Mouse (Mus musculus): ENCODE measurements at regions not wholly inside any gene's neighbourhood (a gene's known extent, or its start where the extent isn't known, plus 50 kb on each side); places are given as distances from the start of the nearest gene placed in this dataset.

DNA sequence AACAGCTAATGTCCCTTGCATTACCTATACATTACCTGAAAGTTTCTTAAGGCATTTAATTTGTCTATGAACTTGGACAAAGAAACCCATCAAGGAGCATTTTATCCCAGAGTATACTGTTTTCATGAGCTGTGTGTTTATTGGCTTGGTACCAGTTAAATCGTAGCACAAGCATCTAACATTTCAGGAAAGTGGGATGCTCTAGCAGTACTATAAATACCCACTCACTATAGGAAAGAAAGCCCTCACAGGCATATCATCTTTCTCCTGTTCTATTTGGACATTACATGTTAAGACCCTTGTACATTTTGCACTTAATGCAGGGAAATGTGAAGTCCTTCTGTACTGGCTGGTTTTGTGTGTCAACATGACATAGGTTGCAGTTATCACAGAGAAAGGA lies 163.9 kb downstream of the Ptprc start:
- no peak for DNase-seq (ENCODE audit: low spot score in 2 of 2)

DNA sequence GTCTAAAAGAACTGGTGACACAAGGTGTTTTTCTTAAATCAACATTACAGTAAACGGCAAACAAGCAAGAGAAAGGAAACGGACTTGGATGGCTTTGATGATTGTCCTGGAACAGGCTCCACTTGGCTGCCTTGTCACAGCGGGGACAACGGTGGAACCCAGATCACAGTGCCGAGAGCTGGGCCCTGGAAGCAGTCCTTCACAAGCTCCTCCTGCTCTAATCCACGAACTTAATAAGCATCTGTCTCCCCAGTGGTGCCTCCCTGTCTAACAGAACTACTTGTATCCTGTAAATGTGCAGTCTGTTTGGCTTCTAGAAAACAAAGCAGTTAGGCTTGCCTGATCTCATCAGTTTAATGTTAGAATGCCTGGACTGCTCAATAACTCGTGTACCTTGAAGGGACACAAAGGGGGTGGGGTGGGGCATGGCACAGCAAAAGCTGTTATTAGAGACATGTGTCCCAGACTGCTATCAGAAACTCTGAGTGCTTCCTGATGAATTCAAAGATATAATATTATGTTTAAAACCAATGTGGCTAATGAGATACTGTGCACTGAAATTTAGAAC lies 164.5 kb downstream of the Ptprc start:
- no peak for DNase-seq (ENCODE audit: low spot score in 2 of 2)

DNA sequence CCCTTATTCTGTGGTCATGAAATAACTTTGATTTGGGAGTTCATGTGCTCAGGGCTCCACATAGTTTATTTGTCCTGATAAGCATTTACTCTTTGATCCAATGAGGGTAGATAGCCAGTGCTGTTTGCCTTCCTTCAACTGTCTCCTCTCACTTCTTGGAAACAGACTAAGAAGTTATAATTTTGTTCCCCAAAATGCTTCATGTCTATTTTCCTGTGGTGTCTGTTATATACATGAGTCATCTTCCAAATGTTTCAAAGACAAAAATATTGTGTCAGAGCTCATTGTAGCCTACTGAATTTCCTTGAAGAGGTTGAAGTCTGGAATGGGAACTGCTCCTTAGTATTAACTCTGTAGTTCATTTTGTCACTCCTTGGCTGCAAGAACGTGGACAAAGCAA lies 168.7 kb downstream of the Ptprc start:
- no peak for DNase-seq (ENCODE audit: low spot score in 2 of 2)

DNA sequence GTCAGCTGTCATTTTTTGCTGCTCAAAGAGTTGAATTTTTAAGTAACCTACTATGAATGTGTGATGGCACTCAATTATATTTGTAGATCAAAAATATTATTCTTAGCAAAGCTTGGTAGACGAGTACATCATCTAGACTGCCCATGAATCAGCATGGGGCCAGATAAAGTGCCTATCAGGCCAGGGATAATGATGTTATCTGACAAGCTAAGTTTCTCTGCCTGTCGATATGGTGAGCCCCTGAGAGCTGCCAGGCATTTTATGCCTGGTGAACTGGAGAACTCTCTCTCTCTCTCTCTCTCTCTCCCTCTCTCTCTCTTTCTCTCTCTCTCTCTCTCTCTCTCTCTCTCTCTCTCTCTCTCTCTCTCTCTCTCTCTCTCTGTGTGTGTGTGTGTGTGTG lies 171.2 kb downstream of the Ptprc start:
- DNase-seq (ENCODE audit: low spot score in 2 of 2): no peak

DNA sequence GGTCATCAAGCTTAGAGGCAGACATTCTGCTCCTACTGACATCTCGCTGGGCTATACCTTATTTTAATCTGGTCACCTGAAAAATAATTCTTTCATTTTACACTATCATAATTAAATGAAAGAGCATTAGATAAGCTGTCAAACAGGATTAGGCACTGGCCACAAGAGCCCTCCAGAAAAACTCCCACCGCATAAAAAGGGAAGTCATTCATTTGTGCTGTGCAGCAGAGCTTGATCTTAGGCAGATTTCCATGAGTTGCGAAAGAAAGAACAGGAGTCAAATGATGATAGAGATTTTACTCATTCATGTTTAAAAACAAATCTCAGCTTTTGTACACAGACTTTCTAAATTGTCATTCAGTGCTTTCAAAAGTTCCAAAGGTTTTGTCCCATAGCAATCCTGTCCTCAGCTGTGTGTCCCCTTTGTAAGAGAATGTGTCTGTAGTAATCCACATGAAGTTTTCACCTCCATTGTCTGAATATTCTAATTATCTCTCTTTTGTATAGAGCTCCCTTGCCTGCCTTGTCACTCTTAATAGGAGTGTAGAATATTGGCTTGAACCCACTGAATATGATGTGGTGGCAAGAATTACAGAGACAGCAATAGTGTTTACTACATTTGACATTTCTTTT lies 176.1 kb downstream of the Ptprc start:
- DNase-seq (ENCODE audit: low spot score in 2 of 2): no peak

DNA sequence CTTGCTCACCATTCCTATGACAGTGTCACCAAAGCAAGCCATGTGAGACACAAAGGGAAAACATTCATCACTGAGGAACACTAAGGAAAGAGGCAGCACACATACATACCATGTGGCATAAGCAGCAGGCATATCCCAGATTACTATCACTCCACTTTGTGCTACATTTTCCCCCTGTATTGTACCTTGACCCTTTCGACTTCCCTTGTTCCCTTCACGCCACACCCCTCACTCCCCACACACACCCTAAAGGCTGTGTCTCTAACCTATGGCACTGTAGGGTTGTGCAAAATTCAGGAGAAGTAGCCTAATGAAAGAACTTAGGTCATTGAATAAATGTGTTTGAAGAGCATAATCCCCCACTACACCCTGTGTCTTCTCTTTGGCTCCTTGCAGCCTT lies 179.5 kb downstream of the Ptprc start:
- no peak for DNase-seq (ENCODE audit: low spot score in 2 of 2)

DNA sequence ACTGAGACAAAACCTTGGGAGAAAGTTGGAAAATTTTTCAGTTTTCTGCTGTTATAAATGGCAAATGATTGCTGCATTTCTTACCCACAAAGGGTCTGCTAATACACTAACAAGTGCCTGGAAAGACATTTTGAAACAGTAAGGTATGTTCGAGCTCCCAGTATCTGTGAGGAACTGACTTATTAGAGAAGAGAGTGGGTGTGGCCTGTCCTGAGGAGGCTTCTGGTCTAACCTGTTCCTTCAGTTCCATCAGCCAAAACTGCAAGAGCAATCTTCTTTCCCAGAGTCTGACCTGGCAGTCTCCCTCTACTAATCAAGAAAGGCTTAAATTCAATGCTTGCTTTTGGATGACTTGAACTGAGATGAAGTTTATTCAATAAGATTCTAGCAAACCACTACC lies 183.6 kb downstream of the Ptprc start:
- no peak for DNase-seq (ENCODE audit: low spot score in 2 of 2)

DNA sequence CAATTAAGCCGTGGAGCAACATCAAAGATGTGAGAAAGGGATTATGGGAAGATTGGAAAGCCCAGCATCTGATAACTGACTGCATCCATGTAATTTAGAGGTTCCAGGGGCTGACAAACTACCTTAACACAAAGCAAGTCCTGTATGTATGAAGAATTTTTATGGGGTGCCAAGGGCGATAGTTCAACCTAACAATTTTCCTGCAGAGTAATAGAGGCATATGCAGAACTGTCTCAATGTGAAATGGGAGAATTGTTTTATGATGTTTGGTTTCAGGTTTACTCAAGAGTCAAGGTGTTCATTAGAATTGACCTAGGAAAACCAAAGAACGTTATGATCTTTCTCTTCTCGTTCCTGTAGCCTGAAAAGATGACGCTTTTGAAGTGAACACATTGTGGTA lies 184.1 kb downstream of the Ptprc start:
- no peak for DNase-seq (ENCODE audit: low spot score in 2 of 2)

DNA sequence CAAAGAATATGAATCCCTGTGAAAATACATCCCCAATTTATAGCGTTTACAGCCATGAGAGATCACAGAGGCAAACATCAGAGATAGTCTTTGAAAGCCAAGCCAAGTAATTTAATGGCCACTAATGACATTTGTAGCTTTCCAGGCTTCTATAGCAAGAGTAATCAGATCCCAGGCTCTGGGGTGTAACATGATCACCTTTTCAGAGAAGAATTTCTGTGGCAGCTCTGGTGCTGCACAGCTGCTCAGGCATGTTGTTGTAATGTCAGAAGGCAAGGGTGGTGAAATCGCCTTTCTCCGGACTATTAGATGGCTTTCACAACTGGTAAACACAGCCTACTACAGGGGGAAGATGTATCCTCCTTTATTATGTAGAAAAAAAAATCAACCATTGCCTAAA lies 202.1 kb downstream of the Ptprc start:
- no peak for DNase-seq (ENCODE audit: low spot score in 2 of 2)

DNA sequence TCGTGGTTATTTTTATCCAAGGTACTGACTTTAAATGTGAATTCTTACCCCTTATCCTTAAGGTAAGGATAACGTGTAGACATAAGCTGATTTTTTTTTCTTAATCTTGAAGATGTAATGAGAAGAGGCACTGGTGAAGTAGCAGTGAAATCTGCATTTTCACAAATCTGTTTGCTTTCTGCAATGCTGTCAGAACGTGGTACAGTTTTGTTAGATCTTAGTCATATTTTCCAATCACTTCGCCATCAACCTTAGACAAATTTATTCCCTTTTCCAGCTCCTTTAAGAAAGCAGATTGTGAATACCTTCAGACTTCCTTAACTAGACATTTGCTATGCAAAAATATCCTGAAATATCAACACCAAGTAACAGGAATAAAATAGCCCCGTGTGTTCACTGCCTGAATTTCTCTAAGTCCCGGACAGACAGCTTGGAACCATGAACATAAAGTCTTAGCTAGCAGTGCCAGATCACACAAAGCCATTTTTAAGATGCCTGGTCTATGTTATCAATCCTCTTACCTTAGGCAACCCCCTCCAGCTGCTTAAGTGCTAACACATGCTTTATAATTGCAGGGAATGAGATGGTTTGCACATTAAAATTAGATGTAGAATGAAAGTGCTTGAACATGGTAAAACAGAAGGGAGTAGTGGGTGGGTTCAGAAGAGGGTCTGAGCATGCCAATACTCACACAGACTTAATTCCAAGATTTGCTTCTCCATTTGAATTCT lies 202.7 kb downstream of the Ptprc start:
- peak; percentile 39 to 80 for DNase-seq (ENCODE audit: low spot score in 2 of 2)

DNA sequence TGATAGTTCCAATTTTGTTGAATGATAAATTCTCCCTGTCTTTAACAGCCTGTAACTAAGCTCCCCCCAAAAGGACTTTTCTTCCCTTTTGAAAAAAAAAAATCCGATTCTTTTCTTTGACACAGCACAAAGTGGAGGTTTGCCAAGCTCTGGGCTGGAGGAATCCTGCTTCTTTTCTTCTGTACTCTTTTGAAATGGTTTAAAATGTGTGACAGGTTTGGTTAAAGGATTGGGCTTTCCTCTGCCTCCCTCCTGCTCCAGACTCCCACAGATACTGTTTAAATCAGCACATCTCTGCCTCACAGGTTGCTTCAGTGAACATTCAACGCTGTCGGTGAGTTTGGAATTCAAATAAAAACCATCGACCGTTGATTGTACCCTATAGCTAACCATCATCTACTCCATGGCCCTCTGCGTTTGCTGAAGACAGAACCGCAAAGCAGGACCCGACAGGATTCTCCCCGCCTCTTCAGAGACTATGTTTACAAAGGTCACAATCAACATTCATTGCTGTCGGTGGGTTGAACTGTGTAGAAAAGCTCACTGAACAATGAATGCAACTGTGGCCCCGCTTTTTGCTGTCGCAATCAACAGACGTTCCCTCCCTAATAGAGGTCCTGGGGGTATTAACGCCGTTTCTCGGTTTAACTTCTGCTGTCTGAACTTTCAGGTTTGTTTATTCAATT lies 209.2 kb downstream of the Ptprc start:
- peak; percentile 57 to 68 for DNase-seq (ENCODE audit: low spot score in 2 of 2)

DNA sequence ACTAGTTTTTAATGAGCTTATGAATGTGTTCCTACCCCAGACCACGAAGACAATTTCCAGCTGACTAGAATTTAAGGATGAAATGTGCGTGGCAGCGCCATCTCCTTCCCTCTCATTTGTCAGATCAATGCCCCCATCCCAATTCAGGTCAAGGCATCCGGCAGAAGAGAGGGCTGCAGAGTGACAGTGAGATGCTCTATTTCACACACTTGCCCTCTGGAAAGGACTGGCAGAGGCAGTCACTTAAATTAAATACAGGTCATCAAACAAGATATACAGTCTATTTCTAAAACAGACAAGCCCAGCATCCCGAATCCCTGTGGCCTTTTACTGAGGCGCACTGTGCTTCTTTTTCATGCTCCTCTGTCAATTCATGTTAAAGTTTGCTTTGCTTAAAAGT lies 211.9 kb downstream of the Ptprc start:
- DNase-seq (ENCODE audit: low spot score in 2 of 2): no peak

DNA sequence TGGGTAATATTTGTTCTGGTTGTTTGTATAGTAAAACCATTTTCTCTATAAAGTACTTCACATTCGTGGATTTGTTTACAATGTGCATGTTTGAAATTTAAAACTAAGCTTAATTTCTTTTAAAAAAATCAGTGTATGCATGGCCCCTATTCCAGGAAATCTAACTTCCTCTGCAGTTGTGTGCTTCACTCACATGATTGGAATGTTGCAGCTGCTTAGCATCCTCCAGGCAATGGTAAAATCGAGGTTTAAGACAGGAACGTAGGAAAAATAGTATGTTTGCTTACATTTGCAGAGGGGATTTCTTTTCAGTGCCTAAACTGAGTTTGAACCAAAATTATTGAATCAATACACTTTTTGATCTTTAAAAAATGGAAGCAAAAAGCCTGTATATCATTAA lies 217.5 kb downstream of the Ptprc start:
- DNase-seq (ENCODE audit: low spot score in 2 of 2): no peak

DNA sequence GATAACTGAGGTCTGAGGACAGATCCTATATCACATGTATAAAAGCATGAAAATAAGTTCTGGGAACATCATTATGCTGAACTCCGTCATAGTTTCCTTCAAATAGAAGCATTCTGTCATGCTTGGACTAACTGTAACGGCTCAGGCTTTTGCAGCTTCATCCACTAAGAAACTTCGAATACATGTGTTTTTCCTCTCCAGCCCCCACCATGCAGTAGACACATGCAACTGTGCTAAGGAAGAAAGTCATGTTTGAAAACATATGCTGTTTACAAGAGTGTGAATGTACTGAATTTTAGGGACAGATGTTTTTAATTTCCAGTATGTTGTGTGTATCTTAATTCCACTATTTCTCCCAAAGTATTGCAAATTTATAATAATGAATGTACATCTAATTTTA lies 219.5 kb downstream of the Ptprc start:
- no peak for DNase-seq (ENCODE audit: low spot score in 2 of 2)

DNA sequence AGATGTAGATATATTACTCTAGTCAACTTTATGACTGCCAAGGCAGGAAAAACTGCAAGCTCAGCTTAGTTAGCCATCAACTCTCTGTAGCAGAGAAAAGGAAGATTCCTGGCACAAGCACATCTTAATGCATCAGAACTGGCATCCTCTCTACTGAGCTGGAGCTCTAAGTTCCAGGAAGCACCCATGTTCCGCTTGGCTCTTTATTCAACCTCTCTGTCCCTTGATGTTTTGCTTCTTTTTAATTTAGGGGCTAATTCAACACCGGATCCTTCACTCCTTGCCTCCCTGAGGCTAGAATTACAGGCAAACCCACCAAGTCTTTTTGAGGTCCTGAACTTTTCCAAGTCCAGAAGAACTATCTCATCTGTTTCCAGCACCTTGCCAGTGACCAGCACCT lies 220.4 kb downstream of the Ptprc start:
- DNase-seq (ENCODE audit: low spot score in 2 of 2): no peak

DNA sequence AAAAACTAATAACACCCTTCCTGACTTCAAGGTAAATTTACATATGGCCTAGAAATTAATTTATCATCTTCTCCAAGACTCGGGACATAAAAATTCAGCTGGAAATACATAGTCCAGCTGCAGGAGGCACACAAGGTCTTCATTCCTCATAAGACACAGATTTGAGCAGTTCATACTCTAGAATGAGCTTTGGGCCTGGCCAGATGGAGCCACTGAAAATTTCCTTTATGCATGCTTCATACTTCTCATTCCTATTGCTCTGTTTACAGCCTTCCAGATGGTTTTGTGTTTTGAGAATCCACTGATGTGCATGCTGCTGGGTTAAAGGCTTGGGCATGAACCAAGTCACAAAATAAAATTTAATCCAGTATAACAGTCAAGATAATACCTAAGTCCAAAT lies 222.1 kb downstream of the Ptprc start:
- no peak for DNase-seq (ENCODE audit: low spot score in 2 of 2)

DNA sequence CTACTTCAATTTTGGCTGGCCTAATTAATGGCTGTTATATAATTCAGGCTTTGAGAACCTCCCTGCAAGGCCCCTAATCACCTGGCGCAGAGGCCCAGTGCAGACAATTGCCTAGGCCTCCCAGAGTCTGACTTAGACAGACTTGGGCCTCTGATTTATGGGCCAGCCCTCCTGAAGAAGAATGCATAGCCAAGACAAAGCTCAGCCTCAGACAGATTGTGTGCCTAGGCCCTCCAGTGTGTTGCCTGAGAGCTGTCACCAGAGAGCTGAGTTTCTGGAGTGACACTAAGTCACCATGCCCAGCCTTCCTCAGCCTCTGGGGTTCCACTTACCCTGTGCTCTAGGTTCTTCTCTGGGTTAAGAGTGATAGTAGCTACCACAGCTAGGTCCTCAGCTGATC lies 222.7 kb downstream of the Ptprc start:
- DNase-seq (ENCODE audit: low spot score in 2 of 2): no peak

DNA sequence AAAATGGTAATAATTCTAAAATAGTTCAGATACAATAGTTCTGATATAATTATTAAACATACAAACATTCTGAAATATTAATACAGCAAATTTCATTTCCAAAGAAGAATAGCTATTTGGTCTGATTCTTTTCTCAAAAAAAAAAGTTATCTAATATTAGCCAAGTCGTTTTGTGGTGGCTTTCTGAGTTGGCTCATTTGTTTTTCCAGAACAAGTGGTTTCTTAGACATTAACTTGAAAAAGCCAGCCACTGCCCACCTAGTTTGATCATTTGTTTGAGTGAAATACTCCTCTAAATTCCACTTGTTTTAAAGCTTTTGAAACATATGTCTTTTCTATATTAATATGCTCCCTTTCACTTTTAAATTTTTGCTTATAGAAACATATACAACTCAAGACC lies 227.6 kb downstream of the Ptprc start:
- no peak for DNase-seq (ENCODE audit: low spot score in 2 of 2)

DNA sequence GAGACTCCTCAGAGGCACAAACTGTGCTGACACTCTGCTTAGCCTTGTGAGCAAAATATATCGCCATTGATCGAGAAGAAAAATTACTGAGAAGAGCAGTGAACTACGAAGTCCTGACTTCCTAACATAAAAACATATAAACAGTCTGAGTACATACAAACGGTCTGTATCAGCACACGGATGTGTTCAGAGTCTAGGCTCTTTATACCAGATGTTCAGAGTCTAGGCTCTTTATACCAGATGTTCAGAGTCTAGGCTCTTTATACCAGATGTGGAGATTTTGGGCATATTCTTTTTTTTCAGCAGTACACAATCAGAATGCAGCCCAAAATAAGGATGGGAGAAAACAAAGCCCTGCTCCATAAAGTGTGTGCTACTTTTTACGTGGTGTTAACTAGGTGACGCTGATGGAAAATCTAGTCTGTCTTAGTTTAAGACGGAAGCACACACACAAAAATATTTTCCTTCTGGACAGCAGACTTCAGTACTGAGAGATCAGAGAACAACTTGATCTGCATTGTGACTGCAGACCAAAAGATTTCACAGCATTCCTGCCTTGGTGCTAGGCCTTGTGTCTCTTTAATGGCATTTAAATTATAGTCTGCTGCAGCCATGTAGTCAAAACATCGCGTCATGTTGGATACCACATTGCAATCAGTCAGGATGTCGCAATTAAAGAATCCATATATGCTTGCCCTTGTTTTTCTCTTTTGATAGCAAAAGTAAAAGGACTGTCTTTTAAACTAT lies 233.6 kb downstream of the Ptprc start:
- no peak for DNase-seq (ENCODE audit: low spot score in 2 of 2)

DNA sequence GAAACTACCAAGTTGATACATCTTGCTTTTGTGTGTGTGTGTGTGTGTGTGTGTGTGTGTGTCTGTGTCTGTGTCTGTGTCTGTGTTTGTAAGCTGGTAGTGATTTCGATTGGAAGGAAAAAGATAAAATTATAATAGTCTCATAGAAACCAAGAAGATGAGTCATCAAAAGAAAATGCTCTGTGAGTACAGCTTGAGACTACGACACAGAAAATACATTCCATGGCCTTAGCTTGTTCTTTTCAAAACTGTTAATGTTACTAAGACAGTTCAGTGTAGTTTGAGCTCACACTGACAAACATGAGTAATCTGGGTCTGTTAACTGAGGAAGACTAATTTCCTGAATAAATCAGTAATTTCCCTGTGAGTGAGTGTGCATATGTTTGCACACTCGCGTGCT lies 239.8 kb downstream of the Ptprc start:
- no peak for DNase-seq (ENCODE audit: low spot score in 2 of 2)

DNA sequence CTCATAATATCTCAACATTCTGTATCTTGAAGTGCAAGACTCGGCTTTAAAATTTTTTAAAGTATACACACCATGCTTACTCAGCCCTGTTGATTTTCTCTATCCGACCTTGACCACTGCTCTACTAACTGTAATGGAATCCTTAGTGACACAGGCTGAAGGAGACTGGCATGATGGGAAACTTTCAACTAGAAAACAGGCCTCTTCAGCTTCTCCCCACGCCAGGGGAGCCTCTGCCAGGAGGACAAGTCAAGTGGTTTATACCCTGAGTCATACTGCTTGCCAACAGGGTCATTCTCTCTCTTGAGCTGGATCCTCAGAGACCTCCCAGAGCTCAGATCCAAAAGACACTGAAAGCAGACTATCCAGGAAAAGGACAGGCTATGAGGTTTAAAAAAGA lies 245.7 kb downstream of the Ptprc start:
- DNase-seq (ENCODE audit: low spot score in 2 of 2): no peak

DNA sequence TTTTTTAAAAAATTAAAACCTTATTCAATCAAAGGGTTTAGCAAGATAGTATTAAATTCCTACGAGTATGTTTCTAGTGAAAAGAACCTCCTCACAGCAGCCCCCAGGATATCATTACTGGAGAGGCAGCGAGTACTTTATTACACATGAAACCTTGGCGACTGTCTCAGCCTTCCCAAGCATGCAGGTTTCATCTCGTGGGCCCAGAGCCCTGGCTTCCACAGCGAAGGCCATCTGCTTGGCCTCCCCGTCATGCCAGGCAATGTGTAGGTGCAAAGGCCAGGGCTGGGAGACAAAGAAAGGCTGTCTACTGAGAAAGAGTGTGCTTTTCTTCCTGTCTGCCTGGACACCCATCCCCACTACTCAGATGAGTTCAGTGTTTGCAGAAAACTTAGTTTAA lies 247.0 kb downstream of the Ptprc start:
- peak; percentile 43 to 52 for DNase-seq (ENCODE audit: low spot score in 2 of 2)

All from right cerebral cortex, postnatal 10 days (tissue).